Comparison of ENCODE assay signal across 8 mouse cellular contexts in the genomic region with DNA sequence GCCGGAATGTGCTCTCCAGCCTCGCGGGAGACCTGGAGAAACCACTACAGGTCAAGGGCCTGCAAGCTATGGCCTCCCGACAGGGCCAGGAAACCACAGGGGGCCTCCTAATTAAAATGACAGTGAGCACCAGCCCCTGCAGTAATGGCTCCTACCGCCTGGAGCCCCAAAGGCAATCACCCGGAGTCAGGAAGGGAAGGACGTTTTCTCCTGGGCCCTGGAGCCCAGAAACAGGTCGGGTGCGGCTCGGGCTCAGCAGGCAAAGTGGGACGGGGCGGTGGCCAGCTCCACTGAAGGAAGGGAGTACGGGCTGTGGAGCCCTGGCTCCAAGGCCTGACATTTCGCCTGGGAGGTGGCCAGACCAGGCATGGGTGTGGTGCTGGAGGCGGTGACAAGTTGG. TPM values are rescaled to one million over a fixed set of nuclear protein-coding genes. Genes with fewer than 3 reads are reported as not detected.
A peak's percentile ranks its signal among the peaks of the same experiment; 100 is the strongest.
DNase-seq lines count a peak whose midpoint lies in the region; ATAC-seq lines count a peak whose summit lies in the region.

No protein-coding gene starts in this region.

- H3K36me3 ChIP-seq in heart, embryonic 11.5 days (ENCODE audit: control insufficient read depth, insufficient read depth, low read length), result no peaks in the 10 kb centered on the region

- no peaks in the 10 kb centered on the region for H3K9me3 ChIP-seq in heart, embryonic 11.5 days (replicated peaks; ENCODE audit: control insufficient read depth, low read length)

- no peak overlapping the region for H3K27ac ChIP-seq in heart, embryonic 11.5 days (ENCODE audit: low read depth, low read length)

- DNase-seq in cerebellum, adult 11-12 months, result peak; percentile 26
- peak; percentile 89 for DNase-seq in ES-CJ7 (ENCODE audit: low read depth, low spot score)
- DNase-seq in kidney, postnatal 10 days, result peak; percentile 53
- peak; percentile 30 for DNase-seq in neural tube, embryonic 10.5 days (ENCODE audit: extremely low spot score, low spot score)
- DNase-seq in left cerebral cortex, postnatal 14 days (ENCODE audit: low spot score in 2 of 2), result no peak

- H3K4me1 ChIP-seq in heart, embryonic 11.5 days (ENCODE audit: control insufficient read depth, insufficient read depth, low read length), result peaks cover 8% of the 10 kb centered on the region

- peaks cover 18% of the 10 kb centered on the region for H3K27me3 ChIP-seq in heart, embryonic 11.5 days (ENCODE audit: control insufficient read depth, insufficient read depth, low read length)

- H3K4me3 ChIP-seq in heart, embryonic 11.5 days (ENCODE audit: low read depth, low read length), result no peak overlapping the region

- no peak overlapping the region; the same call in 1 of the 2 replicates for H3K4me2 ChIP-seq in heart, embryonic 11.5 days

- H3K9ac ChIP-seq in heart, embryonic 11.5 days (ENCODE audit: low read depth, low read length), result 0 out of 2 replicates have a peak overlapping the region, but pooled peaks have one; percentile 24

- ATAC-seq in cerebellum, adult (ENCODE audit: insufficient number of reproducible peaks, low FRiP score, low TSS enrichment), result no peak
- no peak for ATAC-seq in heart, embryonic 11.5 days (replicated peaks; ENCODE audit: insufficient number of reproducible peaks, low FRiP score, low TSS enrichment)
- ATAC-seq in megakaryocyte-erythroid progenitor cell, adult 5-6 weeks (replicated peaks; ENCODE audit: low FRiP score, low TSS enrichment, poor library complexity, severe bottlenecking), result no peak

- intact Hi-C loops in left cerebral cortex, postnatal 14 days (cut with DNase I), result loop anchor here (2.0 kb wide), 1 partner anchor 38 kb away; a partner anchor contains a TSS

- 23% methylated on average over 15 of the region's 15 CpGs for WGBS in heart, embryonic 11.5 days (ENCODE audit: insufficient replicate concordance)

RNA-seq across cellular contexts. Expression of a gene that starts 26.5 kb away (rescaled TPM):
- 22.7 and 23.0 TPM in 2 replicates for polyA plus RNA-seq in heart, embryonic 11.5 days (2014; fragmentation: Nextera tagmentation; extraction: Ambion mirVana)
- total RNA-seq in left cerebral cortex, postnatal 14 days (2021), result 10 to 100 TPM in 1 of 2 experiments, 1 to 10 TPM in 1; 9.9 to 16.0 TPM
- total RNA-seq in megakaryocyte-erythroid progenitor cell, adult 5-6 weeks (2014; fragmentation: Nextera tagmentation), result not detected in 2 replicates
- total RNA-seq in megakaryocyte-erythroid progenitor cell, adult 5-6 weeks (2017), result not detected in 2 replicates

RNA-seq across cellular contexts. Expression of a gene that starts 37.6 kb away (rescaled TPM):
- 0.66 and 0.79 TPM in 2 replicates for polyA plus RNA-seq in heart, embryonic 11.5 days (2014; fragmentation: Nextera tagmentation; extraction: Ambion mirVana)
- 10 to 100 TPM; 84.2 to 85.4 TPM for total RNA-seq in left cerebral cortex, postnatal 14 days (2021)
- total RNA-seq in megakaryocyte-erythroid progenitor cell, adult 5-6 weeks (2014; fragmentation: Nextera tagmentation), result not detected in 2 replicates
- total RNA-seq in megakaryocyte-erythroid progenitor cell, adult 5-6 weeks (2017), result not detected in 2 replicates

Comparison
In these comparisons a context has a peak if more than half of its experiments do, and no peak if none do; other contexts are left out.
1. DNase-seq: peak in cerebellum, adult 11-12 months (single experiment), ES-CJ7 (single experiment), kidney, postnatal 10 days (single experiment) and neural tube, embryonic 10.5 days (single experiment); none in left cerebral cortex, postnatal 14 days (0 of 2).
2. RNA of a gene that starts 26.5 kb away (total RNA-seq): 9.9 to 16.0 TPM in left cerebral cortex, postnatal 14 days; not detected in megakaryocyte-erythroid progenitor cell, adult 5-6 weeks; every median in the first group is over 10 times any median in the second.
3. RNA of a gene that starts 37.6 kb away (total RNA-seq): 84.2 to 85.4 TPM in left cerebral cortex, postnatal 14 days; not detected in megakaryocyte-erythroid progenitor cell, adult 5-6 weeks; every median in the first group is over 10 times any median in the second.